ENCODE assay signal across 8 mouse cellular contexts in genomic region chr13:38527797-38528650, GRCm38 (mm10). TPM values are rescaled to one million over a fixed set of nuclear protein-coding genes. Genes with fewer than 3 reads are reported as not detected.
DNase-seq lines count a peak whose midpoint lies in the region; ATAC-seq and TF ChIP-seq lines count a peak whose summit lies in the region.

No protein-coding gene starts in this region.

- H3K4me2 ChIP-seq in embryonic facial prominence, embryonic 15.5 days (replicated peaks): peak overlapping the region; percentile 65
- peak overlapping the region; percentile 75 for H3K4me2 ChIP-seq in kidney, embryonic 14.5 days (replicated peaks; ENCODE audit: low read depth, low read length)

- peak overlapping the region; percentile 88 for H3K27ac ChIP-seq in bone marrow, adult 2 months (ENCODE audit: control insufficient read depth, insufficient read depth, low read depth, low read length, poor library complexity)
- peak overlapping the region; percentile 94 for H3K27ac ChIP-seq in embryonic facial prominence, embryonic 15.5 days (replicated peaks)
- H3K27ac ChIP-seq in heart, embryonic 10.5 days: peak overlapping the region; percentile 98
- peak overlapping the region; percentile 91 for H3K27ac ChIP-seq in kidney, embryonic 14.5 days (ENCODE audit: low read depth, low read length)

- no peak for TF ChIP-seq CTCF in bone marrow, adult 2 months (IDR thresholded peaks at IDR 0.05; ENCODE audit: control insufficient read depth, insufficient read depth, low read length)

- WGBS in bone marrow, adult 2 months: under 1% methylated on average over 87 of the region's 87 CpGs
- WGBS in embryonic facial prominence, embryonic 15.5 days: under 1% methylated on average over 65 of the region's 87 CpGs
- WGBS in heart, embryonic 10.5 days: under 1% methylated on average over 87 of the region's 87 CpGs
- under 1% methylated on average over 72 of the region's 87 CpGs for WGBS in kidney, embryonic 14.5 days

- H3K4me3 ChIP-seq in bone marrow, adult 2 months (replicated peaks; ENCODE audit: control insufficient read depth, low read depth, low read length): peak overlapping the region; percentile 87
- H3K4me3 ChIP-seq in embryonic facial prominence, embryonic 15.5 days (replicated peaks): peak overlapping the region; percentile 88
- peak overlapping the region; percentile 96 for H3K4me3 ChIP-seq in heart, embryonic 10.5 days
- peak overlapping the region; percentile 81 for H3K4me3 ChIP-seq in kidney, embryonic 14.5 days (ENCODE audit: low read length)

- H3K27me3 ChIP-seq in embryonic facial prominence, embryonic 15.5 days: no peaks in the 10 kb centered on the region
- H3K27me3 ChIP-seq in heart, embryonic 10.5 days (ENCODE audit: insufficient read depth, poor library complexity, severe bottlenecking): no peaks in the 10 kb centered on the region; the same call in 1 of the 2 replicates
- H3K27me3 ChIP-seq in kidney, embryonic 14.5 days (ENCODE audit: control insufficient read depth, insufficient read depth, low read length): no peaks in the 10 kb centered on the region

- ATAC-seq in embryonic facial prominence, embryonic 15.5 days (ENCODE audit: insufficient number of reproducible peaks, low FRiP score, low TSS enrichment, low read depth): peak; percentile 92
- peak; percentile 92 for ATAC-seq in kidney, embryonic 14.5 days (ENCODE audit: low FRiP score, low TSS enrichment)

- peaks cover 6% of the 10 kb centered on the region for H3K36me3 ChIP-seq in embryonic facial prominence, embryonic 15.5 days
- peaks cover 10% of the 10 kb centered on the region for H3K36me3 ChIP-seq in heart, embryonic 10.5 days
- peaks cover 5% of the 10 kb centered on the region for H3K36me3 ChIP-seq in kidney, embryonic 14.5 days (ENCODE audit: control insufficient read depth, insufficient read depth, low read length)

- TF ChIP-seq POLR2A in bone marrow, adult 2 months (IDR thresholded peaks at IDR 0.05; ENCODE audit: borderline replicate concordance, control insufficient read depth, low read depth, low read length): peak; percentile 41; the same call in 1 of the 2 replicates

- H3K9ac ChIP-seq in embryonic facial prominence, embryonic 15.5 days: peak overlapping the region; percentile 65
- H3K9ac ChIP-seq in kidney, embryonic 14.5 days (ENCODE audit: low read depth, low read length): peak overlapping the region; percentile 90

- H3K9me3 ChIP-seq in embryonic facial prominence, embryonic 15.5 days (replicated peaks): no peaks in the 10 kb centered on the region
- H3K9me3 ChIP-seq in heart, embryonic 10.5 days: no peaks in the 10 kb centered on the region
- no peaks in the 10 kb centered on the region for H3K9me3 ChIP-seq in kidney, embryonic 14.5 days (ENCODE audit: control insufficient read depth, low read length)

- peak; percentile 93 for DNase-seq in A20 (ENCODE audit: low read depth, low spot score)
- peak; percentile 94 for DNase-seq in heart, embryonic 10.5 days (ENCODE audit: low spot score)
- DNase-seq in liver: peak; percentile 89
- DNase-seq in monocyte, adult 2 months (ENCODE audit: low read depth in 1 of 2, low spot score in 2 of 2): peak; percentile 30 to 73
- DNase-seq in spleen, postnatal 14 days (ENCODE audit: low spot score in 2 of 2): peak; percentile 85 to 88

- no peaks in the 10 kb centered on the region; the same call in 1 of the 2 replicates for H3K4me1 ChIP-seq in bone marrow, adult 2 months (ENCODE audit: control insufficient read depth, insufficient read depth, low read length)
- peaks cover 32% of the 10 kb centered on the region for H3K4me1 ChIP-seq in embryonic facial prominence, embryonic 15.5 days
- H3K4me1 ChIP-seq in heart, embryonic 10.5 days: peaks cover 37% of the 10 kb centered on the region
- H3K4me1 ChIP-seq in kidney, embryonic 14.5 days (ENCODE audit: control insufficient read depth, insufficient read depth, low read length): peaks cover 11% of the 10 kb centered on the region

RNA-seq across cellular contexts. Expression of gene Txndc5, which starts 0.6 kb away (rescaled TPM):
- polyA plus RNA-seq in bone marrow, adult 2 months (2011; ENCODE audit: insufficient read depth, insufficient read length, low replicate concordance, missing spikeins): 15.8 and 32.5 TPM in 2 replicates
- polyA plus RNA-seq in embryonic facial prominence, embryonic 15.5 days (2015; fragmentation: Nextera tagmentation; extraction: Ambion mirVana): 303 and 309 TPM in 2 replicates
- 242 and 256 TPM in 2 replicates for polyA plus RNA-seq in heart, embryonic 10.5 days (2016; fragmentation: Nextera tagmentation; extraction: Ambion mirVana)
- 161 and 263 TPM in 2 replicates for polyA plus RNA-seq in kidney, embryonic 14.5 days (2014; fragmentation: Nextera tagmentation; extraction: Ambion mirVana)

Comparison
In these comparisons a context has a peak if more than half of its experiments do, and no peak if none do; other contexts are left out.
1. Peak in every context shown above with its lines: DNase-seq, ATAC-seq, H3K4me3 ChIP-seq and H3K27ac ChIP-seq.